Mouse (Mus musculus): ENCODE measurements around the gene Zc3h18.

- no peak for TF ChIP-seq CTCF (IDR thresholded peaks at IDR 0.05)
- TF ChIP-seq EP300 (IDR thresholded peaks at IDR 0.05): no peak
These were observed 26.8 kb upstream of the Zc3h18 start for GRCm38 (mm10) chr8:122349357-122350297.
